Mouse (Mus musculus) hematopoietic stem cell, adult 5-6 weeks (primary cell): Measurements from ENCODE around the gene Gm49711. TPM values are rescaled to one million over a fixed set of nuclear protein-coding genes. Genes with fewer than 3 reads are reported as not detected.

ENCODE experiments used
- ATAC-seq, 2 experiments: fragments of 125-278 bp in 1 of 2; replicated peaks in 1 of 2; 2 replicates each; pipeline ENCODE4 v1.8.0; 2016 to 2017; ENCODE audit warnings: inconsistent platforms in 2 of 2, mild to moderate bottlenecking in 2 of 2, moderate number of reproducible peaks in 2 of 2, low read depth in 1 of 2, moderate TSS enrichment in 1 of 2; ENCODE audit not compliant: low FRiP score in 2 of 2, poor library complexity in 2 of 2, severe bottlenecking in 2 of 2, insufficient read depth in 1 of 2, low TSS enrichment in 1 of 2
- total RNA-seq: library from RNA; stranded (forward); fragments of 172-1452, 232-1000 nt; gene quantifications from 2 replicates; pipeline ENCODE4 v1.2.3, GENCODE M21; 2017

Gm49711 gene
- total RNA-seq, 1 experiment from 2014 or later: not detected

- ATAC-seq: no peak
These were observed 47.5 kb downstream of the Gm49711 start for GRCm38 (mm10) chr16:92105631-92106030.

- ATAC-seq: no peak
These were observed 49.2 kb downstream of the Gm49711 start for GRCm38 (mm10) chr16:92107346-92107745.

- ATAC-seq: no peak
These were observed 56.7 kb downstream of the Gm49711 start for GRCm38 (mm10) chr16:92114706-92115241.

- ATAC-seq: no peak; a peak in 1 of 4 replicates
These were observed 57.7 kb downstream of the Gm49711 start for GRCm38 (mm10) chr16:92115611-92116421.

- ATAC-seq: no peak
These were observed 59.5 kb downstream of the Gm49711 start for GRCm38 (mm10) chr16:92117337-92118209.

- ATAC-seq: no peak
These were observed 60.9 kb downstream of the Gm49711 start for GRCm38 (mm10) chr16:92119013-92119515.

- ATAC-seq: no peak
These were observed 62.9 kb downstream of the Gm49711 start for GRCm38 (mm10) chr16:92120899-92121531.

- ATAC-seq: no peak
These were observed 69.1 kb downstream of the Gm49711 start for GRCm38 (mm10) chr16:92127226-92127625.

- ATAC-seq: no peak
These were observed 69.5 kb downstream of the Gm49711 start for GRCm38 (mm10) chr16:92127666-92128065.

- no peak for ATAC-seq
These were observed 71.7 kb downstream of the Gm49711 start for GRCm38 (mm10) chr16:92129843-92130242.

GRCm38 (mm10) chr16:92132511-92132910, 74.4 kb downstream of the Gm49711 start:
- no peak for ATAC-seq

- no peak for ATAC-seq
These were observed 76.1 kb downstream of the Gm49711 start for GRCm38 (mm10) chr16:92134148-92134764.

- no peak for ATAC-seq
These were observed 78.2 kb downstream of the Gm49711 start for GRCm38 (mm10) chr16:92136275-92136674.

GRCm38 (mm10) chr16:92139386-92140261, 81.5 kb downstream of the Gm49711 start:
- ATAC-seq: no peak

- no peak for ATAC-seq
These were observed 82.2 kb downstream of the Gm49711 start for GRCm38 (mm10) chr16:92140328-92140727.

- ATAC-seq: no peak
These were observed 82.9 kb downstream of the Gm49711 start for GRCm38 (mm10) chr16:92141021-92141420.
